Mouse (Mus musculus): ENCODE data around the gene Dnmt3a. TPM values are rescaled to one million over a fixed set of nuclear protein-coding genes. Genes with fewer than 3 reads are reported as not detected.
A peak's percentile ranks its signal among the peaks of the same experiment; 100 is the strongest.

Dnmt3a gene
- polyA plus RNA-seq, 1 experiment = 43.2 TPM

DNA sequence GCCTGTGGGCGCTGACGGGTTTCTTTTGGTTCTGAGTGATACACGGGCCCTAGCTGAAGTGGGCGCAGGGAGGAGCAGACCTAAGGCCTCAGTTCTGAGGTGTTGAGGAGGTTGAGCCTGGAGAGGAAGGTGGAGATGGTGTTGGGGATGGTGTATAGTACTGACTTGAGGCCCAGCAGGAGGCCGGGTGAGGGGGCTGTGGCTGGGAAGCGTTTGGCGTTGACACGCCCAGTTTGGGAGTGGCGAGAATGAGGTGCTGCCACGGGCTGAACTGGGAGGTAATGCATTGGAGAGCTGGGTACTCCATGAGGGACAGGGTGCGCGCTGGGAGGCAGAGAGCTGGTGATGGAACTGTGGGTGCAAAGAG is 19.9 kb downstream of the Dnmt3a start:
- H3K4me1 ChIP-seq (ENCODE audit: control insufficient read depth, insufficient read depth, low read length) = peaks cover 40% of the 10 kb centered on the region
- H3K4me3 ChIP-seq (replicated peaks; ENCODE audit: insufficient read depth, low read depth, low read length) = no peak overlapping the region
- TF ChIP-seq CTCF (IDR thresholded peaks at IDR 0.05; ENCODE audit: borderline replicate concordance, insufficient read depth, low read depth, low read length) (no peak), POLR2A (IDR thresholded peaks at IDR 0.05; ENCODE audit: borderline replicate concordance, insufficient read depth, low read length) (no peak)
- no peak for DNase-seq
- no peaks in the 10 kb centered on the region for H3K27me3 ChIP-seq (ENCODE audit: control insufficient read depth, insufficient read depth, low read length)
- 63% methylated on average over 12 of the region's 12 CpGs for WGBS
- H3K27ac ChIP-seq (ENCODE audit: insufficient read depth, low read length) = no peak overlapping the region

DNA sequence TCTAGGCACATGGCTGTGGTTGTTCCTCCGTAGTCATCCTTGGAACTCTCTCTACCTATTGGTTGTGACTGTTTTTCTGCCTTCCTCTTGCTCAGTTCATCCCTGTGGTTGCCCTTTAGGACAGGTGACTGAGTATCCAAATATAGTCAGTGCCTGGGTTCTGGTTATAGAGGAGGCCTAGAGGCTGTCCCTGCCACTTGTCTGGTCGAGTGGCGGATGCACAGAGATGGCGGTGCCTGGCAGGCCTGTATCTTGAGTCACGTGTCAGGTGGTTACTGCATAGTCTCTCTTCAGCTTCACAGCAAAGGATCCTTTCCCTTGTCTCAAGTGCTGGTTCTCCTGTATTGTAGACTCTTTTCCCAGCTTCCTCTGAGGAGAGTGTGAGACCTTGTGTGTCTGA is 22.0 kb downstream of the Dnmt3a start:
- WGBS = 45% methylated on average over 5 of the region's 5 CpGs
- H3K4me1 ChIP-seq (ENCODE audit: control insufficient read depth, insufficient read depth, low read length) = peaks cover 40% of the 10 kb centered on the region
- no peak overlapping the region for H3K4me3 ChIP-seq (replicated peaks; ENCODE audit: insufficient read depth, low read depth, low read length)
- no peak overlapping the region for H3K27ac ChIP-seq (ENCODE audit: insufficient read depth, low read length)
- TF ChIP-seq CTCF (IDR thresholded peaks at IDR 0.05; ENCODE audit: borderline replicate concordance, insufficient read depth, low read depth, low read length) = no peak
- no peak for TF ChIP-seq POLR2A (IDR thresholded peaks at IDR 0.05; ENCODE audit: borderline replicate concordance, insufficient read depth, low read length)
- DNase-seq = no peak
- no peaks in the 10 kb centered on the region for H3K27me3 ChIP-seq (ENCODE audit: control insufficient read depth, insufficient read depth, low read length)

DNA sequence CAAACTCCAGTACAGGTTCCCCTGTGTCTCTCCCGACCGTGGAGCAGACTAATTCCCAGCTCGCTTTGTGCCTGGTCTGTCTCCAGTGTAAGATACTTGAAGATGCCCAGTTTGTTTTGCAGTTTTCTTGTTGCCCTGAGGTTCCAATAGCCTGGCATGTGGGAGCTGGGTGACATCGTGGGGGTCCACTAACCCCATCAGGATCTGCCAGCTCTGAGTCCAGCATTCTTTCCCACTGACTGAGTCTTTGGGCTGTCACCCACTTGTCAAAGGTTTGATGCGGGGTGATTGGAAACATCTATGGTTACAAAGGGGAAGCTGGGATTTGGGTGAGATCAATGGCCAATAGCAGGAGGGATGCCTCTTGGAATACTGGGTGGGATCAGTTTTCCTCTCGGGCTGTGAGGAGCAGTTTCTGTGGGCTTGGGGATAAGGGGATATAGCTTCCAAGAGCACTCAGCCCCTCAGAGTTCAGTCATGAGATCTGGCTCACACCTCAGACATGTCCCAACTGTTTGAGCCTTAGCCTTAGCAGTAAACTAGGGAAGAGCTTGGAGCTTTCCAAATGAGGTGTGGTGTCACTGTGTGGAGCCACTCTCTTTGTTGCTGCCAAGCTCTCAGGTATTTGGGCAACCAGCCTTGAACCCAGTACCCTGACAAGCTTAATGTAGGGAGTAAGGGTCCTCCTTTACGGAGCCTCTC is 27.4 kb downstream of the Dnmt3a start:
- Histone ChIP-seq H3K27ac (ENCODE audit: insufficient read depth, low read length) (no peak overlapping the region), H3K27me3 (ENCODE audit: control insufficient read depth, insufficient read depth, low read length) (no peaks in the 10 kb centered on the region), H3K4me1 (ENCODE audit: control insufficient read depth, insufficient read depth, low read length) (peaks cover 63% of the 10 kb centered on the region), H3K4me3 (replicated peaks; ENCODE audit: insufficient read depth, low read depth, low read length) (no peak overlapping the region)
- TF ChIP-seq POLR2A (IDR thresholded peaks at IDR 0.05; ENCODE audit: borderline replicate concordance, insufficient read depth, low read length) (no peak), CTCF (IDR thresholded peaks at IDR 0.05; ENCODE audit: borderline replicate concordance, insufficient read depth, low read depth, low read length) (no peak)
- 40% methylated on average over 7 of the region's 7 CpGs for WGBS
- no peak for DNase-seq

DNA sequence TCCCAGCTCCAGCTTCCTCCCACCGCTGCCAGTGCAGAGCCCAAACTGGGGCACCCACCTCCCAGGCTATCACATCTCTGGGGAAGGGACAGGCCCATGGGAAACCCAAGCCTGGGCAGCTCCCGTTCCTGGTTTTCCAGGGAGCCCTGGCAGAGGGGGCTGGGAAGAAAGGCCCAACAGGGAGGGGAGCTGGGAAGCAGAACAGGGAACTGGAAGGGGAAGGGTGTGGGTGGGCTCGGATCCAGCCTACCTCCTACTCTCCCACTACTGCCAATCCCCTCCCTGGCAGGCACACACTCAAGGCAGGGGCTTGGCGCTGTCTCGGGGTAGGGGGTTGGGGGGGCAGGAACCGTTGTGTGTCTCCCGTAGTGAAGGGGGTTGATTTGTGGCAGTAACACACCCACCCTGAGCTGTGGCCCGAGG is 28.1 kb downstream of the Dnmt3a start:
- Histone ChIP-seq H3K4me1 (ENCODE audit: control insufficient read depth, insufficient read depth, low read length) (peaks cover 69% of the 10 kb centered on the region), H3K4me3 (replicated peaks; ENCODE audit: insufficient read depth, low read depth, low read length) (no peak overlapping the region), H3K27ac (ENCODE audit: insufficient read depth, low read length) (no peak overlapping the region), H3K27me3 (ENCODE audit: control insufficient read depth, insufficient read depth, low read length) (no peaks in the 10 kb centered on the region)
- peak in 1 of 2 experiments; percentile 44 for DNase-seq
- 15% methylated on average over 8 of the region's 8 CpGs for WGBS
- TF ChIP-seq CTCF (IDR thresholded peaks at IDR 0.05; ENCODE audit: borderline replicate concordance, insufficient read depth, low read depth, low read length) (no peak), POLR2A (IDR thresholded peaks at IDR 0.05; ENCODE audit: borderline replicate concordance, insufficient read depth, low read length) (no peak)

DNA sequence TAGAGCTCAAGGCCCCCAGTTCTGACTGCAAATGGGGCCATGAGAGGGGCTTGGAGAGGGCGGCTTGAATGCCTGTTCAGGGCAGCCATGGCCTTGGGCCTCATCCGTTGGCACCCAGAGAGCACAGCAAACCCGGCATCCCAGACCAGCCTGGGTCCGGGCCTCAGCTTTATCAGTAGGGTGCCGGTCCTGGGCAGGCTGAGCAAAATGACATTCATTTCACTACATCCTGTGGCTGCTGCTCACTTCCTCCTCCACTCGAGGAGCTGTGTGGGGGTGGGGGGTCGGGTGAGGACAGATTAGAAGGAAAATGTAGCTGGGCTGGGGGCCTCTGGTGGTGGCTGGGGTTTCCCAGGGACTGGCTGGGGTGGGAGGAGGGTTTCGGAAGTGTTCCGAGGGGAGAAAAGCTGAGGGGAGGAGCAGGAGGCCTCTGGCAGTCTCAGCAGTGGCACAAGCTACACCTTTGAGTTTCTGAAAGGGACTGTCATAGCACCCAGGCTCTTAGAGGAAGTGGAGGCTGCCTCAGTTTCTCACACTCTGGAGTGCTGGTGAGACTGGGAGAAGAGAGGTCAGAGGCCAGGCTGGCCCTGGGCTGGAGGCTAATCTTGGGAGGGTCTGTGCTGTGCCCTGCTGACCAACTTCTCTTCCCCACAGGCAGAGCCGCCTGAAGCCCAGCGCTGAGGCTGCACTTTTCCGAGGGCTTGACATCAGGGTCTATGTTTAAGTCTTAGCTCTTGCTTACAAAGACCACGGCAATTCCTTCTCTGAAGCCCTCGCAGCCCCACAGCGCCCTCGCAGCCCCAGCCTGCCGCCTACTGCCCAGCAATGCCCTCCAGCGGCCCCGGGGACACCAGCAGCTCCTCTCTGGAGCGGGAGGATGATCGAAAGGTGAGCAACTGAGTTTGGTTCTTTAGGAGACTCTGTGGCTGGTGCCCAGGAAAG is 28.8 kb downstream of the Dnmt3a start:
- peak overlapping the region; percentile 6 for H3K27ac ChIP-seq (ENCODE audit: insufficient read depth, low read length)
- peak in 1 of 2 experiments; percentile 61 for DNase-seq
- H3K4me1 ChIP-seq (ENCODE audit: control insufficient read depth, insufficient read depth, low read length) = peaks cover 77% of the 10 kb centered on the region
- H3K4me3 ChIP-seq (replicated peaks; ENCODE audit: insufficient read depth, low read depth, low read length) = no peak overlapping the region
- TF ChIP-seq POLR2A (IDR thresholded peaks at IDR 0.05; ENCODE audit: borderline replicate concordance, insufficient read depth, low read length) (no peak), CTCF (IDR thresholded peaks at IDR 0.05; ENCODE audit: borderline replicate concordance, insufficient read depth, low read depth, low read length) (peak; percentile 17; the same call in 1 of the 2 replicates)
- 26% methylated on average over 21 of the region's 21 CpGs for WGBS
- no peaks in the 10 kb centered on the region for H3K27me3 ChIP-seq (ENCODE audit: control insufficient read depth, insufficient read depth, low read length)

DNA sequence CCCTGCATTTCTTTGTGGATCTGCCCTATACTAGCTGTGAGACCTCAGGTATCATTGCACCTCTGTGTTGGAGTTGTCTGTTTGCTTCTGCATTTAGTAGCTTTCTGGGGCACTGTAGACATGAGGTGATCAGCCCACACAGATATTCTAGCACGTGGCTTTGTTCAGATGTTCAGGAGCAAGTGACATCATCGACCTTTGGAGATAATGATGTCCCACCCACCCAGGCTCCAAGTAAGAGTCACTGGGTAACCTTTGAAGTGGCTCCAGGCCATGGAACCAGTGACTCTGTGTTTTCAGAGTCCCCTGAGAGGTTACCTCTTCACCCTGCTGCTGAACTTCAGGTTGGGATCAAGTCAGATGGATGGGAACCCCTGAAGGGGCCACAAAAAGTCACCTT is 29.8 kb downstream of the Dnmt3a start:
- TF ChIP-seq POLR2A (IDR thresholded peaks at IDR 0.05; ENCODE audit: borderline replicate concordance, insufficient read depth, low read length) (no peak), CTCF (IDR thresholded peaks at IDR 0.05; ENCODE audit: borderline replicate concordance, insufficient read depth, low read depth, low read length) (no peak)
- Histone ChIP-seq H3K4me1 (ENCODE audit: control insufficient read depth, insufficient read depth, low read length) (peaks cover 86% of the 10 kb centered on the region), H3K27ac (ENCODE audit: insufficient read depth, low read length) (no peak overlapping the region), H3K4me3 (replicated peaks; ENCODE audit: insufficient read depth, low read depth, low read length) (no peak overlapping the region), H3K27me3 (ENCODE audit: control insufficient read depth, insufficient read depth, low read length) (no peaks in the 10 kb centered on the region)
- 56% methylated on average over 2 of the region's 2 CpGs for WGBS
- DNase-seq = no peak

DNA sequence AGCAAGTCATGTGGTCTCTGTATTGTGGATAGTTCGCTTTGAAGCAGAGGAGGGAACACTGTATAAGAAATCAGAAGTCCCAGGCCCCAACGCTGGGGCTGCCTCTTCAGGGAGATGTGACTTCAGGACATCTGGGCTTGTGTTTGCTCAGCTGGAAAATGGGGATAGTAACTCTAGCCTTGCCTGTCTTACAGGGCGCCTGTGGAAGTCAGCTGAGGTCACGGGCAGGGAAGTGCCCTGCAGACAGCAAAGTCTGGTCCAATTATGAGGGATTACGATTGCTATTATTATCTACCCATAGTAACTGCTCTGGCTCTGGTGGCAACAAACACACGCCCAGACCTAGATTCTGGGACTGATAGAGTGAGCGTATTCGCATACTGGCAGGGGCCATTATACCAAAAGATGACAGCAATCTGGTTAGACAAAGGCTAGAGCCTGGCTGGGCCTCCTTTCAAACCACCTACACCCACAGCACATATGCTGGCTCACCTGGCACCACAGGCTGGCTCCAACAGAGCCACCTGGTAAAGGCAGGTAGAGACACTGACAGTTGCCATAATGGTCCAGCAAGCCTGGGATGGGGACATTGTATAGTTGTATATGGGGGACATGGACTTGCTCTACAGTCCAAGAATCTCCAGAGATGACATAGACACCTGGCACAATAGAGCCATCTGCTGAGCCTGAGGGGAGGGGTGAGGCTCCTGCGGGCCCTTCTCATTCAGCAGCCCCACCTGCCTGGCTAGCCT is 31.4 kb downstream of the Dnmt3a start:
- DNase-seq = peak; percentile 74 to 83
- WGBS = 11% methylated on average over 9 of the region's 9 CpGs
- Histone ChIP-seq H3K4me1 (ENCODE audit: control insufficient read depth, insufficient read depth, low read length) (peaks cover 95% of the 10 kb centered on the region), H3K27me3 (ENCODE audit: control insufficient read depth, insufficient read depth, low read length) (no peaks in the 10 kb centered on the region), H3K27ac (ENCODE audit: insufficient read depth, low read length) (peak overlapping the region; percentile 48), H3K4me3 (replicated peaks; ENCODE audit: insufficient read depth, low read depth, low read length) (no peak overlapping the region)
- TF ChIP-seq CTCF (IDR thresholded peaks at IDR 0.05; ENCODE audit: borderline replicate concordance, insufficient read depth, low read depth, low read length) (peak; percentile 16; the same call in 1 of the 2 replicates), POLR2A (IDR thresholded peaks at IDR 0.05; ENCODE audit: borderline replicate concordance, insufficient read depth, low read length) (no peak)
